Mouse (Mus musculus) 3134 (cell line): Measurements from ENCODE around the gene Rnf121.

ENCODE experiments used
- DNase-seq: peaks from one replicate; pipeline ENCODE4 v3.0.0-alpha.2; 2011; ENCODE audit warnings: low spot score; ENCODE audit not compliant: insufficient read length; ENCODE audit errors: extremely low read depth

The Rnf121 gene

GRCm38 (mm10) chr7:102000921-102001630, 64.2 kb downstream of the Rnf121 start:
- DNase-seq, result no peak

- no peak for DNase-seq
Measured at GRCm38 (mm10) chr7:102000296-102000695, 65.0 kb downstream of the Rnf121 start.

DNA sequence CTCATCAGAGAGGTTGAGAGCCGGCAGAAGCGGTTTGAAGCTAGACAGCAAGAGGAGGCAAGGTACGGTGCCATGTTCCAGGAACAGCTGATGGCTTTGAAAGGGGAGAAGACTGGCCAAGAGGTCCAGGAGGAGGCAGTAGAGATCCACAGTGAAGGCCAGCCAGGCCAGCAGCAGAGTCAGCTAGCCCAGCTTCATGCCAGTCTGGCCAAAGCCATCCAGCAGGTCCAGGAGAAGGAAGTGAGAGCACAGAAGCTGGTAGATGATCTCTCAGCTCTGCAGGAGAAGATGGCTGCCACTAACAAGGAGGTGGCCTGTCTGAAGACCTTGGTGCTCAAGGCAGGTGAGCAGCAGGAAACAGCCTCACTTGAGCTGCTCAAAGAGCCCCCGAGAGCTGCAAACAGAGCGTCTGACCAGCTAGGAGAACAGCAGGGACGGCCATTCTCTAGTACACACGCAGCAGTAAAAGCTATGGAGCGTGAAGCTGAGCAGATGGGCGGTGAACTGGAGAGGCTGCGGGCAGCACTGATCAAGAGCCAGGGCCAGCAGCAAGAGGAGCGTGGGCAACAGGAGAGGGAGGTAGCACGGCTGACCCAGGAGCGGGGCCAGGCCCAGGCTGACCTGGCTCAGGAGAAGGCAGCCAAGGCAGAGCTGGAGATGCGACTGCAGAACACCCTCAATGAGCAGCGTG, 65.7 kb downstream of the Rnf121 start:
- DNase-seq, result no peak

DNA sequence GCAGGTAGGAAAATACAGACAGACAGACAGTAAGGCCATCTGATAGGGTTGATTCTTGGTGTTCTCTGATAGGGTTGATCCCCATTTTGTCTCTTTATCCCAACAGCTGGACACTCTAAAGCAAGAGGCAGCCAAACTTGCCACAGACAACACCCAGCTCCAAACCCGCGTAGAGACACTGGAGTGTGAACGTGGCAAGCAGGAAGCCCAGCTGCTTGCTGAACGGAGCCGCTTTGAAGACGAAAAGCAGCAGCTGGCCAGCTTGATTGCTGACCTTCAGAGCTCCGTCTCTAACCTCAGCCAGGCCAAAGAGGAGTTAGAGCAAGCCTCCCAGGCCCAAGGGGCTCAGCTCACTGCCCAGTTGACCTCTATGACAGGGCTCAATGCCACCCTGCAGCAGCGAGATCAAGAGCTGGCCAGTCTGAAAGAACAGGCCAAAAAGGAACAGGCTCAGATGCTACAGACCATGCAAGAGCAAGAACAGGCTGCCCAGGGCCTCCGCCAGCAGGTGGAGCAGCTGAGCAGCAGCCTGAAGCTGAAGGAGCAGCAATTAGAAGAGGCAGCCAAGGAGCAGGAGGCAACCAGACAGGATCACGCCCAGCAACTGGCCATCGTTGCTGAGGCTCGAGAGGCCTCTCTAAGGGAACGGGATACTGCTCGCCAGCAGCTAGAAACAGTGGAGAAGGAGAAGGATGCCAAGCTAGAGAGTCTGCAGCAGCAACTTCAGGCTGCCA, 66.9 kb downstream of the Rnf121 start:
- DNase-seq, result peak; percentile 55

DNA sequence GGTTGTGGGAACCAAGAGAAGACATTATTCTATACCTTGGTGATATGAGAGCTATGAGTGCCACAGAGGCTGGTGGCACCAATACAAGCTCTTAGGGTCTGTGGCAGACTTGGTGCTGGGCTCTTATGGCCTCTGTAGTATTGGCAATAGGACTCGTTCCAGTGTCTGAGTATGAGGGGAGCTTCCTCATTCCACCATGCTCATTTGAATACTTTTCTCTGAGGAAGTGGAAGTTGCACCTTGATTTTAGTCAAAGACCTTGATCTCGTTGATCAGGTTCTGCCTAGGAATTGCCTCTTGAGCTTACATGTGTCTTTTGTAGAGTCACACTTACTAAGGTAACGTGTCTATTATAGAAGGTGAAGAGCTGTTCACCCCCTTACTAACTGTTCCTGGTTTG, 71.0 kb downstream of the Rnf121 start:
- no peak for DNase-seq

DNA sequence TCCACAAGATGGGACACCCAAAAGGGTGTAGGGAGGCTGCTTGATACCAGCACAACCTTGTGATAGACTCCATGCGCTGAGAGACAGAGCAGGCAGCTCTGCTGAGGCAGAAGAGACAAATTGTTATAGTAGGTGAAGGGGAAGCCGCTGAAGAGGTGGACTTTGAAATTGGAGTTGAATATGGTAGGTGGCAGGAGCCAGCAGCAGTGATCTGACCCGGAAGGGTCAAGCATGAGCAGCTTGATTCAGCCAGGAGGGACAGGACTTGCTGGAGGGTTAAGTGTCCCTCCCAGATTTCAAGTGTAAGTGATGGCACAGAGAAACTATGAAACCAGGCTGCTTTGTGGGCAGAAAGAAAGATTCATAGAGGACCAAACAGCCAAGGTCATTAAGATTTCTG, 80.2 kb downstream of the Rnf121 start:
- DNase-seq, result no peak

DNA sequence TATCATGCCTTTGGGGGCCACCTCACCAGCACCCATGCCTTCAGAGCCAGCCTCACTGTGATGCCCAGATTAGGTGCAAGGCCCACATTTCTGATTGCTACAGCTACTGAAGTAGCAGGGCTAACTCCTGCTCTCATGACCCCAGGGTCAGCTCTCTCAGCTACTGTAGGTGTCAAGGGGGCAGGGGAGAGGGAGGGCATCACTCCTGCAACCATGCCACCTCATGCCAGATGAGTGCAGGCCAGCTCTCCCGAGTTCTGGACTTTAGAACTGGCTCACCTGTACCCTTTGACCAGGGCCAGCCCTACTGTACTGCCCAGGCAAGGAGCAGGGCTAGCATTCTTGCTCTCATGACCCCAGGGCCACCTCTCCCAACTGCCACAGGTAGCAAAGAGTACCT, 82.5 kb downstream of the Rnf121 start:
- no peak for DNase-seq

GRCm38 (mm10) chr7:101974505-101974904, 90.8 kb downstream of the Rnf121 start:
- no peak for DNase-seq

GRCm38 (mm10) chr7:101973730-101974129, 91.5 kb downstream of the Rnf121 start:
- DNase-seq, result no peak

GRCm38 (mm10) chr7:101971721-101972120, 93.5 kb downstream of the Rnf121 start:
- peak; percentile 30 for DNase-seq

DNA sequence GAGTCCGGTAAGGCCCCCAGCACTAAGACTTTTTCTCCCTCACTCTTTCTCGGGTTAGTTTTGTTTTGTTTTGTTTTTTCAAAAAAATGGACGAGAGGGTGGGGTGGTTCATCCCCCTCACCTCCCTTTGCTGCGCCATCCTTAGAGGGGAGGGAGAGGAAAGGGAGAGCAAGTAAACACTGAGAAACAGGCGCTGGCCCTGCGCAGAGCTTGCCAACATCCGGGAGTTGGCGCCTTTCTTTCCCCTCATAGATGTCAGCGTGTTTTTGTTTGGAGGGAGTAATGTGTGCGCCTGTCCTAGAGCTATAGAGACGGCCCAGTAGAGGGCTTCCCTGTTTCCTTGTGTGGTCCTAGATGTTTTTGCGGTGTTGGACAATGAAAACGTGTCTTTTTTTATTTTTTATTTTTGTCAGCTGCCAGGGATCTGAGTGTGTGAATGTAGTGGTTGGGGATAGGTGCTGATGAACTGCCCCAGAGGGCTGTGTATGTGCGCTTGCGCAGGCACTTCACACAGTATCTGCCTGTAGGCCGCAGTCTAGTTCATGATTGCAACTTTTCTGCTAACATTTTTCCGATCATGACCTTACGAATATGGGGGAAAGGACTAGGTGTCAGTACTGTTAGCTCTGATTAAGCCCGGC, 94.3 kb downstream of the Rnf121 start:
- DNase-seq, result peak; percentile 59

- no peak for DNase-seq
Measured at GRCm38 (mm10) chr7:101970429-101970775, 94.9 kb downstream of the Rnf121 start.

- peak; percentile 90 for DNase-seq
Measured at GRCm38 (mm10) chr7:101969694-101970428, 95.4 kb downstream of the Rnf121 start.
